Mouse (Mus musculus): ENCODE results near the gene Mypn. TPM values are rescaled to one million over a fixed set of nuclear protein-coding genes. Genes with fewer than 3 reads are reported as not detected.

Mypn gene
- 100 to 1,000 TPM in 3 of 4 experiments, 10 to 100 TPM in 1; 99.8 to 126 (median 104) TPM for total RNA-seq (2022)

DNA sequence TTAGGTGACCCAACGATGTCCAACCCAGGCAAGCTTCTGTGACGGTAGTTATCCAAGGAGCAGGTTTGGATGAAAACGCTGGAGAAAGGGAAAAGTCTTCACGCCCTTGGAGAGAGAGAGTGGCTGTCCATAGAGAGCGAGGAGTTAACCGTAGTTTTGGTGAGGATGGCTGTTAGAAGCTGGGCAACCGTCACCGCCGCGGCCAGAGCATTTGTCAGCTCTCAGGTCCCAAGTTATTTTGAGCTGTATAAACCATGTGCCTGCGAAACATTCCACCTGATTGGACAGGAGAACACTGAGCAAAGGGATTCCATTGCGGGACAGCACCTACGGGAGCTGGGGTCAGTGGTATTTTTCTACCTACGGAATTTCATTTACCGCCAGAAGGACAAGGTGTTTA, at the start of gene Mypn:
TSS of gene Mypn (minus strand) at position 225 of the 400 bp plus-strand sequence.
- peak; percentile 55 for DNase-seq (ENCODE audit: low spot score)

DNA sequence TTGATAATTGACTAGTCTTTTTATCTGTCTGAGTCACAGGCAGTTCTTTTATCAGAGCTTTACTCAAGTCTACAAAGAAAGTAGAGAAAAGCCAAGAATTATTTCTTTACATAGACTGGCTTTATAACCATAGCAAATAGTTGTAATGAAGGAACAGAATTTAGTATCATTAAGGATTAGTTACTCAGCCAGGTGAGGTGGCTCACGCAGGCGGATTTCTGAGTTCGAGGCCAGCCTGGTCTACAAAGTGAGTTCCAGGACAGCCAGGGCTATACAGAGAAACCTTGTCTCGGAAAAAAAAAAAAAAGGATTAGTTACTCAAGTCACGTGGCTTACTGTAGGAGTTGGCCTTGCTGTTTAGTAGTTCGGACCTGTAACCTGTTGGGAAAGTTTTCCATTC, 44.7 kb upstream of the Mypn start:
- no peak for DNase-seq (ENCODE audit: low spot score)

DNA sequence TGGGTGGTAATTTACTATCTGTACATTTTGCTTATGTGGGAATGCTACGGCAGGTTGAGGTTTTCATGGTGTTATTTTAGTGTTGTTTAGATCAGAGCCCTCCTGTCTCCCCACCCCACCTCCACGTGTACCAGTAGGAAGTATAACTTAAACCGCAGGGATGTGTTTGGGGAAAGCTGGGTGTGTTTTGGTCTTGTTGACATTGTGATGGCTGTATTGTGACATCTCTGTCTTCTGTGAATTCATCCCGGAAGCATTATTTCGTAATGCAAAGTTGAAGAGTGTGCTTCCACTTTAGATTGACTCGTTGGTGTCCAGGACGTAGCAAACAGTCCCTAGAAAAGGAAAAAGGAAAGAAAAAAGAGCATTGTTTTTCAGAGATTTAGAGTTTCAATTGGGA, 43.7 kb upstream of the Mypn start:
- DNase-seq (ENCODE audit: low spot score): no peak

DNA sequence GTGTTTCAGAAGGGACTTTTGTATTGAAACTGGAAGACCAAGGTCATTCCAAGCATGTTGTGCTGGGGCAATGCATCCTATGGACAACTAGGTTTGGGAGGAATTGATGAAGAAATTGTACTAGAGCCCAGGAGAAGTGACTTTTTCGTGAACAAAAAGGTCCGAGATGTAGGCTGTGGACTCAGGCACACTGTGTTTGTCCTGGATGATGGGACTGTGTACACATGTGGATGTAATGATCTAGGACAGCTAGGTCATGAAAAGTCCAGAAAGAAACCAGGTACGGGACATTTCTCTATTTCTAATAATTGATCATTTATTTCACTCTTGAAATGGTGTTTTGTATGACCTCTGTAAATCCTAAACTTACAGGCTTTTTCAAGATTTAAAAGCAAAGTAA, 42.1 kb upstream of the Mypn start:
- DNase-seq (ENCODE audit: low spot score): no peak

DNA sequence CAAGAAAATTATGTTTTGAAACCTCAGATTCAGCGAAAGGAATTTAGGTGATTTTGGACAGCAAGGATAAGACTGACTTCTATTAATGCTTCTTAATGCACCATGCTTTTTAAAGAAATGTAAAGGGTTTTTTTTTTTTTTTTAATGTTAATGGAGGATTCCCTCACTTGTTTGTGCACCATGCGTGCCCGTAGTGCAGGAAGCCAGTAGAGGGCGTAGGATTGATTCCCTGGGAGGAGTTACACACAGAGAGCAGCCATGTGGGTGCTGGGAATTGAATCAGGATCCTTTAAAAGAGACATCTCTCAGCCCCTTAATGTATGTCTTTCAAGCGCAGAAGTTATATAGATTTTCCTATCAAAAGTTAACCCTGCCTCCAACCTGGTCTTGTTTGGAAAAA, 41.0 kb upstream of the Mypn start:
- DNase-seq (ENCODE audit: low spot score): no peak

GRCm38 (mm10) chr10:63244055-63244671, 40.4 kb upstream of the Mypn start:
- DNase-seq (ENCODE audit: low spot score): peak; percentile 39

DNA sequence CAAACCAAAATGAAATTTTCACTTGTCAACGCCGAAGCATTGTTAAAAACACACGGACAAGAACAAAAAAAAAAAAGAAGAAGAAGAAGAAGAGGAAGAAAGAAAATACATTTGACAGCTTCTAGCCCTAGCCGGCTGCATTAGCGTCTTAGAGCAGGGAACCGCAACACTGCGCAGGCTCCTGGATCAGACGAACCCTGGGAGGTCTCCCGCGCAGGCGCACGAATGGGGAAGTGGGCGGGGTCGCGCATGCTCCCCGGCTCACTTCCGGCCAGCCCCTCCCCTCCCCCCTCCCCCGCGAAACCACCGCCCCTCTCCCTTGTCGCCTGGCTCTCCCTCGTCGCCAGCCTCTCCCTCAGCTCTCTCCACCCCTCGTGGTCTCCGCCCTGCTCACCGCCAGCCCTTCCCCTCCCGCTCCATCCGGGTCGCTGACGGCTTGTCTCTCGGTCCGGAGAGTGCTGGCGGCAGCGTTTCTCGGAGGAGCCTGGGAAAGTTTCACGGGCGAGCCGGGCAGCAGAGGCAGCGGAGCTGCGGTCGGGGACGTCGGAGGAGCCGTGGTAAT, 39.8 kb upstream of the Mypn start, which contains the start of gene Herc4:
TSS of gene Herc4 (plus strand) at position 318 of the 562 bp plus-strand sequence.
- DNase-seq (ENCODE audit: low spot score): peak; percentile 93

- peak; percentile 15 for DNase-seq (ENCODE audit: low spot score)
Measured at GRCm38 (mm10) chr10:63242798-63243435, 39.2 kb upstream of the Mypn start.

GRCm38 (mm10) chr10:63240868-63241271, 37.1 kb upstream of the Mypn start:
- DNase-seq (ENCODE audit: low spot score): no peak

DNA sequence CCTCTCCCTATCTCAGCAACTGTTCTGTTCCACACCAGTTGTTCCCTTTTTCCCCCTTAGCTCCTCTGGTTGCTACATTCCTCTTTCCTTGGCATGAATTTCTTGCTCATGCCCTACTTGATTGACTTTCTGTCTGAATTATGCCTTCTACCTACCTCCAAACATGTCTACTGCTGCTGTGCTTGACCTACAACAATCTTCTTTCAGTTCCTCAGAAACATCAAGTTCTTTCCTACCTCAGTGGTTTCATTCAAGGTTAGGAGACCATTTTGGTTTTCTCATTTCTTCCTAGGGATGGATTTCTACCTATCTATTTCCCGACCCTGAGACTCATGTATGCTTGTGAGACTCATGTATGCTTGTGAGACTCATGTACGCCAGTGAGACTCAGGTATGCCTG, 36.1 kb upstream of the Mypn start:
- DNase-seq (ENCODE audit: low spot score): no peak

DNA sequence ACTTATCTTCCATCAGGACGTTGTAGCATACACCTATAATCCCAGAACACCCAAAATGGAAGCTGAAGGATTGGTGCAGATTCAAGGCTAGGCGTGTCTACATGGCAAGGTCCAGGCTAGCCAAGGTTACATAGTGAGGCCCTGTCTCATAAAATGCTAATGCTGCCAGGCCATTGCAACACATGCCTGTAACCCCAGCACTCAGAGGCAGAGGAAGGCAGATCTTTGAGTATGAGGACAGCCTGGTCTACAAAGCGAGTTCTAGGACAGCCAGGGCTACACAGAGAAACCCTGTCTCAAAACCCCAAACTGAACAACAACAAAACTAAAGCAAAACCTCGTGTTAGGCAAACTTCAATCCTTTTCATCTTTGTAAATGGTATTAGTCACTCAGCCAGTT, 34.3 kb upstream of the Mypn start:
- no peak for DNase-seq (ENCODE audit: low spot score)

GRCm38 (mm10) chr10:63237206-63237605, 33.5 kb upstream of the Mypn start:
- DNase-seq (ENCODE audit: low spot score): no peak

DNA sequence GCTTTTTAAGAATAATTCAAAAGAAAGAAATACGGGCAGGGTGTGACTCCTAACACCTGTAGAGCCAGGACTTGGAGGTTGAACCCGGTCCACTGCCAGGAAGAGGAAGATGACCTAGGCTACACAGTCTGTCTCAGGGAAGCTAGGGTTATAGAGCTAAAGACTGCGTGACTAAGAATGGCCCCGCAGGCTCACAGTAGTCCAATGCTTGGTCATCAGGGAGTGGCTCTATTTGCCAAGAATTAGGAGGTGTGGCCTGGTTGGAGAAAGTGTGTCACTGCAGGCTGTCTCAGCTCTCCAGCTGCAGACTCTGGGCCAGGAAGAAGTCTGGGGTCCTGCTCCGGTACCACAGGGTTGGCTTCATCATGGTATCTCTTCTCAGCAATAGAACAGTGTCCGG, 32.9 kb upstream of the Mypn start:
- no peak for DNase-seq (ENCODE audit: low spot score)

GRCm38 (mm10) chr10:63235889-63236288, 32.1 kb upstream of the Mypn start:
- DNase-seq (ENCODE audit: low spot score): no peak

DNA sequence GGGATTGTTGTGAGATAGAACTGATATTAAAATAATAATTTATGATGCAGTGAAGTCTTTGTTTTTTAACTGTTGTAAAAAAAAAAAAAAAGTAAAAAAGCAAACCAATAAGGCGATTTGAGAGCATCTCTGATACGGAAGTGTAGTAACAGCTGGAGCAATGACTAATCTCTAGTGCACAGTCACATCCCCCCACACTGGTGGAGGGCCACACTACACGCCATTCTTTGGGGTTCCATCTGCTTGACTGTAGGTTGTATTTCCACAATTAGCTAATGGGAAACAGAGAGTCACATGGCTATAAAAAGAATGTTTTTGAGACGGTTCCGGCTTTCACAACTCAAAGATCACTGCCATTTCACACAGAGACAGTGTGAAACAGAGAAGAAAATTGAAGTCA, 30.4 kb upstream of the Mypn start:
- DNase-seq (ENCODE audit: low spot score): no peak

DNA sequence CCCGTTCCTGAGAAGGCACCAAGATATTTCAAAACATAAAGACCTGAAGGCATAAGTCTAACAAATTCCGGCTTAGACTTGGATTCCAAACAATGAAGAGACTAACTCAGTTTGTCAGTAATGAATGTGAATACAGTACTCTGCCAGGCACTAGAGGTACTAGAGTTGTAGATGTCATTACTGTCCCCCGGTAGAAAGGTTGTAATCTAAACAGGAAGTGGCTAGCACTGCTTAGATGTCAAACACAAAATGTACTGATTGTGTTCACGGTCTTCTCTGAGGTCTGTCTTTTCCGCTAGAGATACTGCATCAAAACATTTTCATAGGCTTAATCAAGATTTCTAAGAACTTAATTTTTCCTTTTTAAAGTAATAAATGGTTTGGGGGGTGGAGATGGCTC, 27.9 kb upstream of the Mypn start:
- DNase-seq (ENCODE audit: low spot score): no peak

- peak; percentile 38 for DNase-seq (ENCODE audit: low spot score)
Measured at GRCm38 (mm10) chr10:63230854-63231253, 27.1 kb upstream of the Mypn start.

DNA sequence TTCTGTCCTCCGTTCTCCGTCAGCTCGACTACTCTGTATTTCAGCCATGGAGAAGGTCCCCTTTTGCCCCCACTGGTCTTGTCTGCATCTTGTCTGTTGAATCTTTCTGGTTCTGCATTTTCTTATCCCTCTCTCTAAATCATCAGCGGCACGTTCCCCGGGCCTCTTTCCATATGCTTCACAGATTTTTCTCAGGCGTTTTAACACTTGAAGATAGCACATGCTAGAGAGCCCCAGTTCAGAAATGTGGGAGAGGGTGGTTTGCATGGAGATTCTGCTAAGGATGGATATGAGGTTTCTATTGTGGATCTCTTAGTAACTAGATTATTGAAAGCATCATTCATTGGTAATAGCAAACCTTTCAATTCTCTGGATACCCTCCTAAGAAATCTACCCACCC, 26.5 kb upstream of the Mypn start:
- no peak for DNase-seq (ENCODE audit: low spot score)

- DNase-seq (ENCODE audit: low spot score): no peak
Measured at GRCm38 (mm10) chr10:63224341-63224740, 20.6 kb upstream of the Mypn start.

GRCm38 (mm10) chr10:63221081-63221783, 17.5 kb upstream of the Mypn start:
- DNase-seq (ENCODE audit: low spot score): no peak

DNA sequence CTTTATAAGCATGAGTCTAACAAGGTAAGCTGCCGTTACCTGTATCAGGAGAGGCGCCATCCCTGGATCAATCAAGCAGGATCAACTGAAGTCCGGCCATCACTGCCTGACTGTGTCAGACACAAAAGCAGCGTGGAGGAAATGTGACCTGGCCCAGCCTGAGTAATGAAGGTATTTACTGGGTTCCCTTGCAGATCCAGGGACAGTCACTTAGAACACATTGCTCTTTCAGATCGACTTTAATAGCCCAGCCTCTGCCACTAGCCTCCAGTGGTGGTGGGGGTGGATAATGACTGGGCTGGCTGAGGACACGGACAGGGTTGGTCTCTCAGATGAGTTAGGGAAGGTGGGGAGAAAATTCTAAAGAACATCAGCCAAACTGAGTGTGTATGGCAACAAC, 5.1 kb upstream of the Mypn start:
- no peak for DNase-seq (ENCODE audit: low spot score)

- DNase-seq (ENCODE audit: low spot score): no peak
Measured at GRCm38 (mm10) chr10:63203002-63203401, 750 bp downstream of the Mypn start.

- no peak for DNase-seq (ENCODE audit: low spot score)
Measured at GRCm38 (mm10) chr10:63201534-63201933, 2.2 kb downstream of the Mypn start.

All from heart, adult 8-10 months (tissue).